Mouse (Mus musculus) urinary bladder, postnatal 25 days (tissue): ENCODE data around the gene Myo15.
"Not testable (repeated sequence)": the region's sequence is repeated elsewhere in the genome, so short reads cannot be mapped to it uniquely, and the experiment has no call there.

Experiments used
- DNase-seq: peaks from one replicate; pipeline ENCODE4 v3.0.0; 2022; ENCODE audit warnings: low spot score

The Myo15 gene

GRCm38 (mm10) chr11:60553091-60553490 lies 84.0 kb downstream of the Myo15 start:
- DNase-seq: no peak

DNA sequence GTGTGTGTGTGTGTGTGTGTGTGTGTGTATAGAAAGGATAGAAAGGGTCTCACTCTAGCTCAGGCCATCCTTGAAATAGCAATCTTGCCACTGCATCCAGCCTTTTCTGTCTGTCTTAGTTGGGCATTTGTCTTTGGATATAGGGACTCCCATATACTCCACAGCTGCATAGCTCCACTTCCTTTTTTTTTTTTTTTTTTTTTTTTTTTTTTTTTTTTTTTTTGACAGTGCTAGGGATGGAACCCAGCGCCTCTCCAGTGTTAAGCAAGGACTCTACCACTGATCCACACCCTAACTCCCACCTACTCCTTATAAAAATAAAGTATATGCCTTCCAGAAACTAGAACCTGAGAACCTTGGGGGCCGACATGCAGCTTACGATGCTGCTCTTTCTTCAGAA lies 88.5 kb downstream of the Myo15 start:
- DNase-seq: no peak

DNA sequence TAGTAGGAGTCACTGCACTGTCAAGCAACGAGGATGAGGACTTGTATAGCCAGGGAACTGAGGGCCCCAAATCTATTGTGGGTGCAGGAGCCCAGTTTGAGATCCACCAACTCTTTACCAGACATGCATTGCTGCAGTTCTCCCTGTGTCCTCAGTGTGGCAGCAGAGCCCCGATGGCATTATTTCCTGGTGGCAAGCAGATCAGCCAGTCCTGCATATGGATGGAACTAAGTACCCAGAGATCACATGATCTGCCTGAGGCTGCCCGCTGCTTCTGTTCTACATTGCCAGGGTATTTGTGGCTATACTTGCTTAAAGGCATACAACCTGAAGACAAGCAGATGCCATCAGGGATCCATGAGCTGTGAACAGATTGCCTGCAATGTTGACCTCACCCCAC lies 90.2 kb downstream of the Myo15 start:
- peak; percentile 53 for DNase-seq

DNA sequence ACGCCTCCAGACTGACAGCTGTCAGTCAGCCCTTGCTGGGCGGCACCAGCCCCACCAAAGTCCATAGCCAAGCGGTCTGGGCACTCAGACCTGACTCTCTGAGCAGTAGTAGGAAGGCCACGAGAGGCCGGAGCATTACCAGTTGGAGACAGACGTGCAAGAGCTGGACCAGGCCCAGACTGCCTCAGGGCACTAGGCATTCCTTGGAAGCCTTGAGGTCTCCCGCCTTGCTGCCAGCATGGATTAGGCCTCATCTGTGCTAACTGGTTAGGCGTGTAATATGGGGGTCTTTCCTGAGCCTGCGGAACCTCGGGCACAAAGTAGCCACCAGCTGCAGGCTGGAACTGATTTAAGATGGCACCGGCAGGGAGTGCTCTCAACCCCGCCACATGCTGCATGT lies 104.9 kb downstream of the Myo15 start:
- not testable (repeated sequence) for DNase-seq
